Mouse (Mus musculus): ENCODE data around the gene Lax1. TPM values are rescaled to one million over a fixed set of nuclear protein-coding genes. Genes with fewer than 3 reads are reported as not detected.
"Not testable (repeated sequence)": the region's sequence is repeated elsewhere in the genome, so short reads cannot be mapped to it uniquely, and the experiment has no call there.

Lax1 gene
- polyA plus RNA-seq, 1 experiment from 2014 or later, result 0.50 TPM

DNA sequence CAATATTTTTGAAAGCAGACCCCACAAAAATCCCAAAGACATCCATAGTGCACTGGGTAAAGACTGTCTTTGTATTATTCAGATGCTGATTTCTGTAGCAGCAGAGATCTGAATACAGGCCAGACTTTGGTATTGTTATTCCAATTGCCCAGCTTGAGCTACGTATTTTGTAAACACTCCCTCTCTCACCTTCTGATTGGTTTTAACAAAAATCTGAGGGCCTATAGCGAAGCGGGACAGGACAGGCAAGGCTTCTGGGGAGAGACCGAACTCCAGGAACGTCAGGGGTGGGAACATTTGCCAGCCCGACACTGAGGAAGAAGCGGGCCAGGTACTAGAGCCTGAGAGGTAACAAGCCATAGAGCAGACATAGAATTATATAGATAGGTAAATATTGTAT, 22.2 kb downstream of the Lax1 start:
- Histone ChIP-seq H3K9me3 (ENCODE audit: low read length) (no peaks in the 10 kb centered on the region), H3K4me2 (replicated peaks; ENCODE audit: low read depth, low read length) (no peak overlapping the region), H3K9ac (replicated peaks; ENCODE audit: low read length) (no peak overlapping the region), H3K4me3 (ENCODE audit: low read length) (no peak overlapping the region), H3K27me3 (ENCODE audit: insufficient read depth, low read length) (no peaks in the 10 kb centered on the region), H3K36me3 (ENCODE audit: insufficient read depth, low read length) (no peaks in the 10 kb centered on the region), H3K27ac (ENCODE audit: low read length) (no peak overlapping the region), H3K4me1 (ENCODE audit: insufficient read depth, low read length) (no peaks in the 10 kb centered on the region)
- ATAC-seq (ENCODE audit: low FRiP score, low TSS enrichment), result no peak
- WGBS, result 62% methylated on average over 7 of the region's 7 CpGs

- H3K4me2 ChIP-seq (replicated peaks; ENCODE audit: low read depth, low read length); H3K9ac ChIP-seq (replicated peaks; ENCODE audit: low read length); H3K27me3 ChIP-seq (ENCODE audit: insufficient read depth, low read length); ATAC-seq (ENCODE audit: low FRiP score, low TSS enrichment); H3K36me3 ChIP-seq (ENCODE audit: insufficient read depth, low read length); H3K4me1 ChIP-seq (ENCODE audit: insufficient read depth, low read length); H3K9me3 ChIP-seq (ENCODE audit: low read length); H3K4me3 ChIP-seq (ENCODE audit: low read length); H3K27ac ChIP-seq (ENCODE audit: low read length): not testable (repeated sequence)
- WGBS, result 83% methylated on average over 7 of the region's 8 CpGs
These were observed 24.2 kb downstream of the Lax1 start for GRCm38 (mm10) chr1:133665713-133666112.

DNA sequence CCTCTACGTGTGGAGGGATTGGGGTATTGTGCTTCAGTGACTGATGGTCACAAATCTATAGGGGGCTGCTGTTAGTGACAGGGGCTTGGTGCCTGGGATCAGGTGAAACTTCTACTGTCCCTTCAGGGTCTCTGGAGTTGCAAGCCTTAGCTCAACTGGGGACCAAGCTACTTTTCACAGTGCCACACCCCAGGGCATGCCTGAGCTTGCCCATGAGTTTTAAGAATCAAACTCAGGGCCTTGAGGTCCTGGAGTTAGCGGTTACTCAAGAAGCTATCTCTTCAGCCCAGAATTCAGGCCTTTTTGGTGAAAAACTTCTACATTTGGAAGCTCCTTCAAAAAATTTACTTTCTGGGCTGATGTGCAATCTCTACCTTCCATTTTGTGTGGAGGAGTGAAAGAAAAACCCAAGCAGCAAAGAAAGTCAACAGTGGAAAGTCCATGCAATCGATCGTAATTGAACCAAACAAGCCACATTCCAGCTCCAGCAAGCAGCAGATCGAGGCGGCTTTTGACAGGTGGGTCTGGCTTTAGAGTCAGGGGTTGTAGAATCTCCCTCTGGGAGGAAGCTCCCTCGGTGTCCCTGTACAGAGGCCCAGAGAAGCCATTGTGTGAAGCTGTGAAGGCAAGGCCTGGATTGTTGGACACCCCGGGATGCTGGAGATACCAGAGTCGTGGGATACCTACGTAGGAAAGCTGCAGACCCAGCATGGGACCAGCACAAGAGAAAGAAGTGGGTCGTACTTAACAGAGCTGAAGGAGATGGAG, 25.5 kb downstream of the Lax1 start:
- WGBS, result 76% methylated on average over 11 of the region's 11 CpGs
- no peaks in the 10 kb centered on the region for H3K9me3 ChIP-seq (ENCODE audit: low read length)
- H3K4me2 ChIP-seq (replicated peaks; ENCODE audit: low read depth, low read length), result no peak overlapping the region
- peaks cover 7% of the 10 kb centered on the region for H3K4me1 ChIP-seq (ENCODE audit: insufficient read depth, low read length)
- no peak overlapping the region for H3K27ac ChIP-seq (ENCODE audit: low read length)
- no peak overlapping the region for H3K4me3 ChIP-seq (ENCODE audit: low read length)
- no peak overlapping the region for H3K9ac ChIP-seq (replicated peaks; ENCODE audit: low read length)
- ATAC-seq (ENCODE audit: low FRiP score, low TSS enrichment), result no peak
- no peaks in the 10 kb centered on the region; the same call in 1 of the 2 replicates for H3K36me3 ChIP-seq (ENCODE audit: insufficient read depth, low read length)
- H3K27me3 ChIP-seq (ENCODE audit: insufficient read depth, low read length), result no peaks in the 10 kb centered on the region

DNA sequence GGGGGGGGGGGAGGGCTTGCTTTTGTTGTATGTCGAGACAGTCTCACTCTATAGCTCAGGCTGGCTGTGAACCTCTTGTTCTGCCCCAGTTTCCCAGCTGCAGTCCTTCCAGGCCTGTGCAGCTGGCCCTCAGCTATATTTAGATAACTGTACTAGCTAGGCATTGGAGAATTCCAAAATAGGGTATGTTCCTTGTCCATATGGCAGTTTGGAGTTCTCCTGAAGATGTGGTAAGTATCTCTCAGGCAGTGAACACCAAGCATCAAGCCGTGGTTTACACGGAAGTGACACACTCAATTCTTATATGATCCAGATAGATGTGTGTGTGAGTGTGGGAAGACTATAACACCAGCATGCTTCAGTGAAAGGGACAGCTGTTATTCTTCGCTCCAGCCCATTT, 26.5 kb downstream of the Lax1 start:
- Histone ChIP-seq H3K4me2 (replicated peaks; ENCODE audit: low read depth, low read length) (no peak overlapping the region), H3K4me1 (ENCODE audit: insufficient read depth, low read length) (peaks cover 16% of the 10 kb centered on the region), H3K9ac (replicated peaks; ENCODE audit: low read length) (no peak overlapping the region), H3K36me3 (ENCODE audit: insufficient read depth, low read length) (no peaks in the 10 kb centered on the region; the same call in none of the 2 replicates), H3K4me3 (ENCODE audit: low read length) (no peak overlapping the region), H3K27ac (ENCODE audit: low read length) (no peak overlapping the region), H3K27me3 (ENCODE audit: insufficient read depth, low read length) (no peaks in the 10 kb centered on the region), H3K9me3 (ENCODE audit: low read length) (no peaks in the 10 kb centered on the region)
- ATAC-seq (ENCODE audit: low FRiP score, low TSS enrichment), result no peak
- 70% methylated on average over 4 of the region's 4 CpGs for WGBS

DNA sequence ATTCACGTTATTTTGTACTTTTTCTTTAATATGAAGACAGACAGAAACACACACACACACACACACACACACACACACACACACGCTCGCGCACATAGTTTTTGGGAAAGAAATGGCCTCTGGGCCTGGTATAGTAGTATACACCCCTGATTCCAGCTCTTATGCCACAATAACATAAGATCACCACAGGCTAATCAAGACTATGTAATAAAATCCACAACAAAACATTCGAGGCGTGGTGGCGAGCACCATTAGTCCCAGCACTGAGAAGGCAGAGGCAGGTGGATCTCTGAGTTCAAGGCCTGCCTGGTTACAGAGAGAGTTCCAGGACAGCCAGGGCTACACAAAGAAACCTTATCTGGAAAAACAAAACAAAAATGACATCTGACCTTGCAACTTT, 27.0 kb downstream of the Lax1 start:
- Histone ChIP-seq H3K4me3 (ENCODE audit: low read length) (no peak overlapping the region), H3K4me2 (replicated peaks; ENCODE audit: low read depth, low read length) (no peak overlapping the region), H3K9ac (replicated peaks; ENCODE audit: low read length) (no peak overlapping the region), H3K9me3 (ENCODE audit: low read length) (no peaks in the 10 kb centered on the region), H3K36me3 (ENCODE audit: insufficient read depth, low read length) (no peaks in the 10 kb centered on the region; the same call in none of the 2 replicates), H3K27ac (ENCODE audit: low read length) (no peak overlapping the region), H3K4me1 (ENCODE audit: insufficient read depth, low read length) (peaks cover 21% of the 10 kb centered on the region), H3K27me3 (ENCODE audit: insufficient read depth, low read length) (no peaks in the 10 kb centered on the region)
- no peak for ATAC-seq (ENCODE audit: low FRiP score, low TSS enrichment)
- WGBS, result 96% methylated on average over 7 of the region's 7 CpGs

DNA sequence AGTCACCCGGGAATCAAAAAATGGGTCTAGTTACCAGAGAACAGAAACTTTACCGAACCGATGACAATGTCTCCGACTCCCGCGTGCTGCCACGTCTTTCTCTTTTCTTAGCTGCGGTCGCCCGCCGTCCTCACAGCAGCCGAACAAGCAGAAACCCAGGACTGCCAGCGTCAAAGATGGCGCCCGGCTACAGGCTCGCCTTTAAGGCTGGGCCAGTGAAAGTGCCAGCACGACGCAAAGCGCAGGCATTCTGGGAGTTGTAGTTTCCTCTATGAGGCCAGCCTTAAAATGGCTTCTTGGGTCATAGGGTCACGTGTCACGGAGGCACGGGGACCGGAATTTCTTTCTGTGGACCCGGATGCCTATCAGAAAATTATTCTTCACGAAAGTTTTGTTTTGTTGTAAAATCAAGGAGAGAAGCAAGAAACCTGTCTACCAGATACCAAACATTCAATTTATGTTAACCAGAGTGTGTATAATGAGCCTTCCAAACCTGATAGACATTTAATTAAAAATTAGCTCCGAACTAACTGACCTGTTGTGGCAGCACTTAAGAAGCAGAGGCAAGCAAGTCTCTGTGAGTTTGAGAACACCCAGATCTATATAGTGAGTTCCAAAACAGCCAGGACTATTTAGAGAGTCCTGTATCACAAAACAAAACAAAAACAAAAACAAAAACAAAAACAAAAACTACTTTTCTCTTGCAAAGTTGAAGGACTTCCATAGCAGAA, 28.5 kb downstream of the Lax1 start, which contains the start of gene Gm38394:
TSS of gene Gm38394 (minus strand) at position 116 of the 731 bp plus-strand sequence.
- peak within 1 kb of the TSS; percentile 95 for H3K4me2 ChIP-seq (replicated peaks; ENCODE audit: low read depth, low read length)
- H3K4me3 ChIP-seq (ENCODE audit: low read length), result peak within 1 kb of the TSS; percentile 83
- H3K27ac ChIP-seq (ENCODE audit: low read length), result peak within 1 kb of the TSS; percentile 89
- peaks cover 9% of the 10 kb centered on the region for H3K36me3 ChIP-seq (ENCODE audit: insufficient read depth, low read length)
- H3K4me1 ChIP-seq (ENCODE audit: insufficient read depth, low read length), result peaks cover 32% of the 10 kb centered on the region
- no peaks in the 10 kb centered on the region for H3K27me3 ChIP-seq (ENCODE audit: insufficient read depth, low read length)
- peak within 1 kb of the TSS; percentile 91 for H3K9ac ChIP-seq (replicated peaks; ENCODE audit: low read length)
- peak; percentile 99 for ATAC-seq (ENCODE audit: low FRiP score, low TSS enrichment)
- H3K9me3 ChIP-seq (ENCODE audit: low read length), result no peaks in the 10 kb centered on the region
- WGBS, result under 1% methylated on average over 26 of the region's 26 CpGs

- peak within 1 kb of the TSS; percentile 89 for H3K27ac ChIP-seq (ENCODE audit: low read length)
- peak within 1 kb of the TSS; percentile 91 for H3K9ac ChIP-seq (replicated peaks; ENCODE audit: low read length)
- peak within 1 kb of the TSS; percentile 95 for H3K4me2 ChIP-seq (replicated peaks; ENCODE audit: low read depth, low read length)
- peak; percentile 84 for ATAC-seq (ENCODE audit: low FRiP score, low TSS enrichment)
- H3K9me3 ChIP-seq (ENCODE audit: low read length), result no peaks in the 10 kb centered on the region
- peaks cover 9% of the 10 kb centered on the region for H3K36me3 ChIP-seq (ENCODE audit: insufficient read depth, low read length)
- H3K4me3 ChIP-seq (ENCODE audit: low read length), result peak within 1 kb of the TSS; percentile 83
- no peaks in the 10 kb centered on the region for H3K27me3 ChIP-seq (ENCODE audit: insufficient read depth, low read length)
- under 1% methylated on average over 39 of the region's 41 CpGs for WGBS
- peaks cover 35% of the 10 kb centered on the region for H3K4me1 ChIP-seq (ENCODE audit: insufficient read depth, low read length)
These were observed 29.3 kb downstream of the Lax1 start, which contains the start of gene Zbed6 for GRCm38 (mm10) chr1:133660466-133661202. Zbed6 (minus strand) TSS chr1:133660885.

DNA sequence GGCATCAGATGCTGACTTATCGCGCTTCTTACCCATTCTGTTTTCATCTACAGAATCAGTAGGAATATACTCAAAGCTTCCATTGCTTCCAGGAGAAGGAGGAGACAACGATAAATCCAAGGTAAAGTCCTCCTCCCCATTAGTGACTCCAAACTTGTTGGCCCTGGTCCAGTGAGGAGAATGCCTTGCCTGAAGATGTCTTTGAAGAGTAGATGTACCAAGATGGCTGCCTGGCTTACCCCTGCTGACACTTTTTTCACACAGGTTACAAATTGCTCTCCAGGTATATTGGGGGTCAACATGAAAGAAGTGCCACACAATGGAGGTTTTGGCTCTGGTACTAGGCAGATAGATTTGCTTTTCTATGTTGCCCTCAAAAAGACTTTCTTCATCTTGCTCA, 31.0 kb downstream of the Lax1 start:
- WGBS, result 83% methylated on average over 3 of the region's 3 CpGs
- Histone ChIP-seq H3K4me2 (replicated peaks; ENCODE audit: low read depth, low read length) (no peak overlapping the region), H3K9me3 (ENCODE audit: low read length) (no peaks in the 10 kb centered on the region), H3K36me3 (ENCODE audit: insufficient read depth, low read length) (peaks cover 9% of the 10 kb centered on the region), H3K9ac (replicated peaks; ENCODE audit: low read length) (no peak overlapping the region), H3K27me3 (ENCODE audit: insufficient read depth, low read length) (no peaks in the 10 kb centered on the region), H3K4me3 (ENCODE audit: low read length) (no peak overlapping the region), H3K4me1 (ENCODE audit: insufficient read depth, low read length) (peaks cover 38% of the 10 kb centered on the region), H3K27ac (ENCODE audit: low read length) (no peak overlapping the region)
- ATAC-seq (ENCODE audit: low FRiP score, low TSS enrichment), result no peak

- WGBS, result 33% methylated on average over 5 of the region's 5 CpGs
- Histone ChIP-seq H3K9me3 (ENCODE audit: low read length) (no peaks in the 10 kb centered on the region), H3K27me3 (ENCODE audit: insufficient read depth, low read length) (no peaks in the 10 kb centered on the region), H3K4me1 (ENCODE audit: insufficient read depth, low read length) (peaks cover 38% of the 10 kb centered on the region), H3K27ac (ENCODE audit: low read length) (no peak overlapping the region), H3K4me2 (replicated peaks; ENCODE audit: low read depth, low read length) (no peak overlapping the region), H3K36me3 (ENCODE audit: insufficient read depth, low read length) (peaks cover 9% of the 10 kb centered on the region), H3K9ac (replicated peaks; ENCODE audit: low read length) (peak overlapping the region; percentile 29; the same call in 1 of the 2 replicates), H3K4me3 (ENCODE audit: low read length) (no peak overlapping the region)
- ATAC-seq (ENCODE audit: low FRiP score, low TSS enrichment), result no peak
These were observed 33.1 kb downstream of the Lax1 start for GRCm38 (mm10) chr1:133656811-133657210.
